ENCODE assay signal across 8 mouse cellular contexts in the genomic region with DNA sequence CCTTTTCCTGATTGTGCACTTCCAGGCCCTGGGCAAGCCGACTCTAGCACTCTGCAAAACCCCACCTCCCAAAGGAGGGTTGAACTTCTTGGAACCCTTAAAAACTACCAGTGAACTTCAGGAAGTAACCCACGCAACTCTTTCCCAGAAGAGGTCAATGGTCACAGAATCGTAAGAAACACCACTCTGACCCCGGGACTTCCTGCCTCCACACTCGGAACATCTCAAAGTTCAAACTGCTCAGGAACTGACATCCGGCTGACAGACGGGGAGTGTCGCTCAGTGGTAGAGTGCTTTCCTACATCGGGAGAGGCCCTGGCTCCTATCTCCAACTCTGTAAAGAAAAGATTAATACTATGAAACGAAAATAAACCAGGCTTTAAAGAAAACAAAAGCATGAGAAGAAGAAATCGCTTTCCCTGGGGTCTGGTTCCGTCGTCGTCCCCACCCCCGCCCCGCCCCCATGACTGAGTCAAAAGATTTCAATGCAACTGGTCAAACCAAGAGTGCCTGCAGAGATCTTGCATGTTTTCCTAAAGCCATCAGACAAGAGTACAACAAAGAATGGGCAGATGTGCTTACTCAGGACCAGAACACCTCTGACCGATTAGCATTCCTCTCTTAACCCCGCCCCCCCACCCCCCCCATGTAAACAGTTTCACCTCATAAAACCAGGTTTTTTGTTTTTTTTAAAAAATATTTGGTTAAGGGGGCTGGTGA. TPM values are rescaled to one million over a fixed set of nuclear protein-coding genes. Genes with fewer than 3 reads are reported as not detected.
DNase-seq lines count a peak whose midpoint lies in the region; ATAC-seq lines count a peak whose summit lies in the region.

No protein-coding gene starts in this region.

- H3K27me3 ChIP-seq in kidney, embryonic 14.5 days (ENCODE audit: control insufficient read depth, insufficient read depth, low read length) = no peaks in the 10 kb centered on the region

- DNase-seq in 416B (ENCODE audit: low read depth) (peak; percentile 57), MEL-GATA-1-ER (ENCODE audit: extremely low read depth, low read depth) (peak; percentile 33)
- DNase-seq in heart, adult 8-10 months (ENCODE audit: low spot score) = peak; percentile 70
- DNase-seq in lung, postnatal 25 days (ENCODE audit: low spot score) = peak; percentile 72
- DNase-seq in cerebellum, adult 9-11 months = no peak
- DNase-seq in left cerebral cortex, adult 8-10 months (ENCODE audit: low spot score in 2 of 2) = no peak
- DNase-seq in urinary bladder, postnatal 4 days (ENCODE audit: low spot score in 2 of 2) = no peak

- peak overlapping the region; percentile 39 for H3K4me2 ChIP-seq in kidney, embryonic 14.5 days (replicated peaks; ENCODE audit: low read depth, low read length)

- ATAC-seq in kidney, embryonic 14.5 days (ENCODE audit: low FRiP score, low TSS enrichment) = peak; percentile 81

- H3K9ac ChIP-seq in kidney, embryonic 14.5 days (ENCODE audit: low read depth, low read length) = peak overlapping the region; percentile 18; the same call in 1 of the 2 replicates

- no peaks in the 10 kb centered on the region for H3K4me1 ChIP-seq in kidney, embryonic 14.5 days (ENCODE audit: control insufficient read depth, insufficient read depth, low read length)

- peak overlapping the region; percentile 44; the same call in 1 of the 2 replicates for H3K27ac ChIP-seq in kidney, embryonic 14.5 days (ENCODE audit: low read depth, low read length)

- no peaks in the 10 kb centered on the region for H3K36me3 ChIP-seq in kidney, embryonic 14.5 days (ENCODE audit: control insufficient read depth, insufficient read depth, low read length)

- 17% methylated on average over 18 of the region's 18 CpGs for WGBS in kidney, embryonic 14.5 days

- no peaks in the 10 kb centered on the region for H3K9me3 ChIP-seq in kidney, embryonic 14.5 days (ENCODE audit: control insufficient read depth, low read length)

- H3K4me3 ChIP-seq in kidney, embryonic 14.5 days (ENCODE audit: low read length) = peak overlapping the region; percentile 10; the same call in 1 of the 2 replicates

RNA-seq across cellular contexts. Expression of gene Xbp1, which starts 14.4 kb away (rescaled TPM):
- total RNA-seq in heart, adult 8-10 months (2022) = 10 to 100 TPM; 53.5 to 76.4 (median 71.0) TPM
- polyA plus RNA-seq in kidney, embryonic 14.5 days (2014; fragmentation: Nextera tagmentation; extraction: Ambion mirVana) = 141 and 174 TPM in 2 replicates
- 10 to 100 TPM; 78.5 to 83.1 (median 80.7) TPM for total RNA-seq in left cerebral cortex, adult 8-10 months (2022)

RNA-seq across cellular contexts. Expression of gene Ccdc117, which starts 36.0 kb away (rescaled TPM):
- 10 to 100 TPM; 19.8 to 27.1 (median 22.6) TPM for total RNA-seq in heart, adult 8-10 months (2022)
- 11.1 and 21.3 TPM in 2 replicates for polyA plus RNA-seq in kidney, embryonic 14.5 days (2014; fragmentation: Nextera tagmentation; extraction: Ambion mirVana)
- 10 to 100 TPM; 13.0 to 15.0 (median 13.2) TPM for total RNA-seq in left cerebral cortex, adult 8-10 months (2022)

Comparison
In these comparisons a context has a peak if more than half of its experiments do, and no peak if none do; other contexts are left out.
1. DNase-seq: peak in 416B (single experiment), MEL-GATA-1-ER (single experiment), heart, adult 8-10 months (single experiment) and lung, postnatal 25 days (single experiment); none in cerebellum, adult 9-11 months (single experiment), left cerebral cortex, adult 8-10 months (0 of 2) and urinary bladder, postnatal 4 days (0 of 2).